Mouse (Mus musculus) E14TG2a.4 (cell line): ENCODE data around the gene Ugt1a1.

Experiments used
- CTCF ChIP-seq: conservative IDR thresholded peaks from 2 replicates; pipeline ENCODE4 v1.5.1; 2014; ENCODE audit warnings: low read length
- NANOG ChIP-seq: IDR thresholded peaks from 2 replicates; pipeline ENCODE4 v1.6.1; 2014; ENCODE audit warnings: borderline replicate concordance, low read length, mixed read lengths
- POU5F1 ChIP-seq: IDR thresholded peaks from 2 replicates; pipeline ENCODE4 v1.6.1; 2014; ENCODE audit warnings: low read length, borderline replicate concordance

- no peak for TF ChIP-seq CTCF
- no peak for TF ChIP-seq POU5F1
- no peak for TF ChIP-seq NANOG
These were observed 47.9 kb downstream of the Ugt1a1 start for GRCm38 (mm10) chr1:88259643-88260024.
